Mouse (Mus musculus) stomach, postnatal 0 days (tissue): ENCODE data around the gene Phactr1. TPM values are rescaled to one million over a fixed set of nuclear protein-coding genes. Genes with fewer than 3 reads are reported as not detected.

ENCODE experiments used
- ATAC-seq: fragments of 200-750 bp; cut with Nextera tagmentation; 2 replicates; pipeline ENCODE4 v1.8.0; 2017; ENCODE audit not compliant: low FRiP score, low TSS enrichment
- DNase-seq: peaks from one replicate; pipeline ENCODE4 v3.0.0-alpha.2; 2016; ENCODE audit warnings: low spot score
- H3K27ac ChIP-seq: fragments of 300-500 bp; sonication (generic); replicated peaks from 2 replicates; pipeline ENCODE4 v1.5.1; 2014; ENCODE audit warnings: mild to moderate bottlenecking, control low read depth
- H3K27me3 ChIP-seq: fragments of 300-500 bp; sonication (generic); 2 replicates; pipeline ENCODE4 v1.6.1; 2014; ENCODE audit warnings: low read length; ENCODE audit not compliant: control insufficient read depth, insufficient read depth
- H3K36me3 ChIP-seq: fragments of 300-500 bp; sonication (generic); 2 replicates; pipeline ENCODE4 v1.6.1; 2014; ENCODE audit warnings: low read length, mixed read lengths; ENCODE audit not compliant: control insufficient read depth, insufficient read depth
- H3K4me1 ChIP-seq: fragments of 300-500 bp; sonication (generic); replicated peaks from 2 replicates; pipeline ENCODE4 v1.6.1; 2014; ENCODE audit warnings: antibody characterized with exemption; ENCODE audit not compliant: control insufficient read depth, insufficient read depth
- H3K4me2 ChIP-seq: fragments of 300-500 bp; sonication (generic); replicated peaks from 2 replicates; pipeline ENCODE4 v1.6.1; 2014; ENCODE audit warnings: low read depth, mild to moderate bottlenecking, control low read depth, moderate library complexity
- H3K4me3 ChIP-seq: fragments of 300-500 bp; sonication (generic); 2 replicates; pipeline ENCODE4 v1.5.1; 2014; ENCODE audit warnings: low read depth, low read length, control low read depth
- H3K9ac ChIP-seq: fragments of 300-500 bp; sonication (generic); 2 replicates; pipeline ENCODE4 v1.6.1; 2014; ENCODE audit warnings: mild to moderate bottlenecking, low read length, control low read depth, mixed read lengths
- H3K9me3 ChIP-seq: fragments of 300-500 bp; sonication (generic); 2 replicates; pipeline ENCODE4 v1.6.1; 2016; ENCODE audit warnings: low read length; ENCODE audit not compliant: control insufficient read depth
- CTCF ChIP-seq: IDR thresholded peaks from 2 replicates; pipeline ENCODE4 v1.5.1; 2016; ENCODE audit warnings: antibody characterized with exemption, low read depth, mild to moderate bottlenecking, moderate library complexity
- EP300 ChIP-seq: optimal IDR thresholded peaks from 2 replicates; pipeline ENCODE3; 2016; ENCODE audit warnings: antibody characterized with exemption
- WGBS: fragments of 180-500 bp; shearing (Covaris S2); extraction: QIAGEN DNeasy Blood & Tissue Kit; methylation state at CpG from one replicate; pipeline ENCODE4 v1.1.7; 2014; 5-methylcytosine and 5-hydroxymethylcytosine counted together
- polyA plus RNA-seq: library from polyadenylated mRNA; unstranded; fragments of >200 nt; fragmentation: Nextera tagmentation; extraction: Ambion mirVana; gene quantifications from 2 replicates; pipeline ENCODE4 v1.2.1, GENCODE M21; 2015

The Phactr1 gene
- polyA plus RNA-seq, 1 experiment from 2014 or later = 5.6 TPM

- DNase-seq (no peak), ATAC-seq (no peak)
- no peaks in the 10 kb centered on the region for H3K27me3 ChIP-seq
- no peaks in the 10 kb centered on the region for H3K9me3 ChIP-seq
- H3K4me2 ChIP-seq = no peak overlapping the region
- TF ChIP-seq EP300 (no peak), CTCF (no peak)
- no peak overlapping the region for H3K9ac ChIP-seq
- no peak overlapping the region for H3K4me3 ChIP-seq
- no peak overlapping the region for H3K27ac ChIP-seq
- H3K4me1 ChIP-seq = no peaks in the 10 kb centered on the region
- no peaks in the 10 kb centered on the region for H3K36me3 ChIP-seq
- WGBS = 53% methylated on average over 4 of the region's 4 CpGs
Observed at GRCm38 (mm10) chr13:42996188-42996587, 315.8 kb downstream of the Phactr1 start.

GRCm38 (mm10) chr13:42999287-42999686, 318.9 kb downstream of the Phactr1 start:
- TF ChIP-seq EP300 = no peak
- no peak for TF ChIP-seq CTCF
- ATAC-seq (no peak), DNase-seq (no peak)
- Histone ChIP-seq H3K36me3 (no peaks in the 10 kb centered on the region), H3K9me3 (no peaks in the 10 kb centered on the region), H3K27me3 (no peaks in the 10 kb centered on the region), H3K4me2 (no peak overlapping the region), H3K27ac (no peak overlapping the region), H3K4me1 (no peaks in the 10 kb centered on the region), H3K4me3 (no peak overlapping the region), H3K9ac (no peak overlapping the region)
- WGBS = 77% methylated on average over 3 of the region's 3 CpGs

GRCm38 (mm10) chr13:43005131-43005579, 324.7 kb downstream of the Phactr1 start:
- Histone ChIP-seq H3K4me2 (no peak overlapping the region), H3K27me3 (no peaks in the 10 kb centered on the region), H3K27ac (no peak overlapping the region), H3K4me3 (no peak overlapping the region), H3K36me3 (no peaks in the 10 kb centered on the region), H3K9ac (no peak overlapping the region), H3K4me1 (0 out of 2 replicates have a peak, but pooled peaks cover 2% of the 10 kb centered on the region), H3K9me3 (no peaks in the 10 kb centered on the region)
- peak; percentile 77 for ATAC-seq
- no peak for TF ChIP-seq EP300
- DNase-seq = peak; percentile 45
- WGBS = 18% methylated on average over 3 of the region's 3 CpGs

- no peak overlapping the region for H3K4me3 ChIP-seq
- no peak for TF ChIP-seq CTCF
- TF ChIP-seq EP300 = no peak
Observed at GRCm38 (mm10) chr13:43008466-43008865, 328.0 kb downstream of the Phactr1 start.

GRCm38 (mm10) chr13:43009596-43009995, 329.2 kb downstream of the Phactr1 start:
- TF ChIP-seq EP300 (no peak), CTCF (no peak)
- ATAC-seq = no peak
- H3K4me1 ChIP-seq = 0 out of 2 replicates have a peak, but pooled peaks cover 2% of the 10 kb centered on the region
- no peaks in the 10 kb centered on the region for H3K36me3 ChIP-seq
- no peak overlapping the region for H3K4me2 ChIP-seq
- 81% methylated on average over 3 of the region's 3 CpGs for WGBS
- no peaks in the 10 kb centered on the region for H3K27me3 ChIP-seq
- H3K27ac ChIP-seq = no peak overlapping the region
- DNase-seq = no peak
- H3K9me3 ChIP-seq = no peaks in the 10 kb centered on the region
- H3K9ac ChIP-seq = no peak overlapping the region
- H3K4me3 ChIP-seq = no peak overlapping the region

More at GRCm38 (mm10) chr13:43008466-43008865, 328.0 kb downstream of the Phactr1 start:
- no peak for ATAC-seq
- Histone ChIP-seq H3K9me3 (no peaks in the 10 kb centered on the region), H3K36me3 (no peaks in the 10 kb centered on the region), H3K9ac (no peak overlapping the region), H3K27me3 (no peaks in the 10 kb centered on the region), H3K27ac (no peak overlapping the region), H3K4me1 (0 out of 2 replicates have a peak, but pooled peaks cover 2% of the 10 kb centered on the region), H3K4me2 (no peak overlapping the region)
- 50% methylated on average over 5 of the region's 5 CpGs for WGBS
- no peak for DNase-seq

- no peak overlapping the region for H3K27ac ChIP-seq
- 45% methylated on average over 3 of the region's 3 CpGs for WGBS
Observed at GRCm38 (mm10) chr13:43011516-43011915, 331.1 kb downstream of the Phactr1 start.

More at GRCm38 (mm10) chr13:43011516-43011915, 331.1 kb downstream of the Phactr1 start:
- Histone ChIP-seq H3K27me3 (no peaks in the 10 kb centered on the region), H3K4me3 (no peak overlapping the region), H3K4me2 (no peak overlapping the region), H3K4me1 (no peaks in the 10 kb centered on the region), H3K36me3 (no peaks in the 10 kb centered on the region), H3K9me3 (no peaks in the 10 kb centered on the region), H3K9ac (no peak overlapping the region)
- DNase-seq (no peak), ATAC-seq (no peak)
- TF ChIP-seq CTCF (no peak), EP300 (no peak)
